ENCODE assay signal across 14 mouse cellular contexts in the genomic region with DNA sequence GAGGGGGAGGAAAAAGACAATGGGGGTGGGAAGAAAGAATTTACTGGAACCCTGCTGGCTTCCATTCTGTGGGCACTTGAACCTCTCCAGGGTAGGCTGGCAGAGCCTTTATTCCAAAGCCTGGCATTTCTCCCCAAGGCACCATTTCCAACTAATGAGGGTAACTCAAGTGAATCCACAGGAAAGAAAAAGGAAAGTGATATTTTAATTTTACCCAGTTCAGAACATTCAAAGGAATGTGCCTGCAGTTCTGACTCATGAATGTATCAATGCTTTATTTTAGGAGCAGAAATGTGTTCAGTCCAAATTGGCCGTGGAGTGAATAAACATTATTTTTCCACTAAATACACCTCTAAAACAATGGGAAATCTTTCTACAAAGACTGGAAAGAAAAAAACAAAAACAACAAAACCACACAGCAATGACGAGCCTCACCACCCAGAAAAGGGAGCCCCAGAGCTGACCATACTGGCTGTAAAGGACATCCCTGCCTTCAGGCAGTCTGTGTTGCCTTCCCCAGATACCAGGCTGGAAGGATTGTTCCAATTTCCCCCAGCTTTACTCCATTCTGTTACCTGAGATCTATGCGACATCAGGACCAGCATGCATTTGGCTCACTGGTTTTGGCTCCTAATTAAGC.
DNase-seq lines count a peak whose midpoint lies in the region; ATAC-seq and TF ChIP-seq lines count a peak whose summit lies in the region.
"Had no signal": no experiment of that assay in that cellular context is flagged by ENCODE, and none has a peak within 500 bp of the region (broad histone marks: within the 10 kb centered on the region; RNA-seq: fewer than 3 reads in every experiment).

No protein-coding gene starts in this region.

- TF ChIP-seq CTCF in forebrain, postnatal 0 days (IDR thresholded peaks at IDR 0.05; ENCODE audit: low read depth), result no peak

- no peak for DNase-seq in forebrain, embryonic 10.5 days (ENCODE audit: extremely low spot score, low spot score)
- no peak for DNase-seq in midbrain, embryonic 11.5 days (ENCODE audit: low spot score, missing footprints)
- no peak for DNase-seq in midbrain, embryonic 10.5 days (ENCODE audit: low spot score)
- DNase-seq in forebrain, postnatal 0 days, result no peak
- no peak for DNase-seq in cerebellum, adult 9-11 months
- no peak for DNase-seq in yolk sac, embryonic 10.5 days (ENCODE audit: low spot score)

- no peaks in the 10 kb centered on the region for H3K36me3 ChIP-seq in forebrain, embryonic 13.5 days (ENCODE audit: poor library complexity, severe bottlenecking)
- no peaks in the 10 kb centered on the region for H3K36me3 ChIP-seq in forebrain, embryonic 10.5 days (replicated peaks)
- no peaks in the 10 kb centered on the region for H3K36me3 ChIP-seq in midbrain, embryonic 11.5 days (ENCODE audit: control insufficient read depth, insufficient read depth, low read length)
- no peaks in the 10 kb centered on the region for H3K36me3 ChIP-seq in midbrain, embryonic 10.5 days
- H3K36me3 ChIP-seq in forebrain, postnatal 0 days (ENCODE audit: insufficient read depth), result no peaks in the 10 kb centered on the region
- H3K36me3 ChIP-seq in neural tube, embryonic 14.5 days (ENCODE audit: control insufficient read depth, insufficient read depth, low read length), result no peaks in the 10 kb centered on the region
- H3K36me3 ChIP-seq: G1E; heart, embryonic 10.5 days; kidney, embryonic 15.5 days; stomach, embryonic 15.5 days had no signal

- 22% methylated on average over 3 of the region's 3 CpGs for WGBS in forebrain, embryonic 13.5 days
- 61% methylated on average over 3 of the region's 3 CpGs for WGBS in forebrain, embryonic 10.5 days
- WGBS in midbrain, embryonic 11.5 days, result 64% methylated on average over 3 of the region's 3 CpGs
- WGBS in midbrain, embryonic 10.5 days, result 68% methylated on average over 3 of the region's 3 CpGs
- WGBS in forebrain, postnatal 0 days, result 17% methylated on average over 3 of the region's 3 CpGs
- 47% methylated on average over 3 of the region's 3 CpGs for WGBS in neural tube, embryonic 14.5 days

- peaks cover 6% of the 10 kb centered on the region for H3K4me1 ChIP-seq in forebrain, embryonic 13.5 days
- H3K4me1 ChIP-seq in forebrain, embryonic 10.5 days, result peaks cover 15% of the 10 kb centered on the region
- no peaks in the 10 kb centered on the region for H3K4me1 ChIP-seq in midbrain, embryonic 11.5 days (ENCODE audit: control insufficient read depth, insufficient read depth, low read length)
- no peaks in the 10 kb centered on the region for H3K4me1 ChIP-seq in midbrain, embryonic 10.5 days
- no peaks in the 10 kb centered on the region for H3K4me1 ChIP-seq in forebrain, postnatal 0 days (ENCODE audit: insufficient read depth)
- H3K4me1 ChIP-seq in neural tube, embryonic 14.5 days (ENCODE audit: control insufficient read depth, insufficient read depth, low read length), result no peaks in the 10 kb centered on the region
- H3K4me1 ChIP-seq: heart, embryonic 10.5 days; kidney, embryonic 15.5 days; megakaryocyte, embryonic 14.5 days; stomach, embryonic 15.5 days had no signal

- no peak overlapping the region for H3K27ac ChIP-seq in forebrain, embryonic 13.5 days
- no peak overlapping the region for H3K27ac ChIP-seq in forebrain, embryonic 10.5 days
- H3K27ac ChIP-seq in midbrain, embryonic 11.5 days (ENCODE audit: low read depth, low read length), result no peak overlapping the region
- no peak overlapping the region for H3K27ac ChIP-seq in midbrain, embryonic 10.5 days (replicated peaks)
- H3K27ac ChIP-seq in forebrain, postnatal 0 days (ENCODE audit: low read depth, low read length), result no peak overlapping the region
- peak overlapping the region; percentile 29; the same call in 1 of the 2 replicates for H3K27ac ChIP-seq in neural tube, embryonic 14.5 days (ENCODE audit: low read depth, low read length)
- H3K27ac ChIP-seq: heart, embryonic 10.5 days; kidney, embryonic 15.5 days; stomach, embryonic 15.5 days had no signal

- 0 out of 2 replicates have a peak, but pooled peaks have one; percentile 48 for ATAC-seq in forebrain, embryonic 13.5 days
- peak; percentile 55 for ATAC-seq in midbrain, embryonic 11.5 days (ENCODE audit: low FRiP score)
- ATAC-seq in forebrain, postnatal 0 days, result peak; percentile 47; the same call in 1 of the 2 replicates
- ATAC-seq in neural tube, embryonic 14.5 days (ENCODE audit: low read depth), result peak; percentile 73

- no peak overlapping the region for H3K4me2 ChIP-seq in forebrain, embryonic 13.5 days
- H3K4me2 ChIP-seq in midbrain, embryonic 11.5 days, result no peak overlapping the region
- H3K4me2 ChIP-seq in forebrain, postnatal 0 days (ENCODE audit: low read depth), result no peak overlapping the region
- no peak overlapping the region for H3K4me2 ChIP-seq in neural tube, embryonic 14.5 days (ENCODE audit: low read depth, low read length)
- H3K4me2 ChIP-seq: kidney, embryonic 15.5 days; stomach, embryonic 15.5 days had no signal

- H3K9me3 ChIP-seq in forebrain, embryonic 13.5 days (replicated peaks), result no peaks in the 10 kb centered on the region
- no peaks in the 10 kb centered on the region for H3K9me3 ChIP-seq in forebrain, embryonic 10.5 days
- H3K9me3 ChIP-seq in midbrain, embryonic 11.5 days (ENCODE audit: control insufficient read depth, low read length), result no peaks in the 10 kb centered on the region
- H3K9me3 ChIP-seq in midbrain, embryonic 10.5 days (replicated peaks), result no peaks in the 10 kb centered on the region
- H3K9me3 ChIP-seq in forebrain, postnatal 0 days (ENCODE audit: low read length), result no peaks in the 10 kb centered on the region
- H3K9me3 ChIP-seq in neural tube, embryonic 14.5 days (ENCODE audit: control insufficient read depth, low read length), result no peaks in the 10 kb centered on the region
- H3K9me3 ChIP-seq: G1E; heart, embryonic 10.5 days; kidney, embryonic 15.5 days; stomach, embryonic 15.5 days had no signal

- H3K4me3 ChIP-seq in forebrain, embryonic 13.5 days, result no peak overlapping the region
- H3K4me3 ChIP-seq in forebrain, embryonic 10.5 days, result no peak overlapping the region
- H3K4me3 ChIP-seq in midbrain, embryonic 11.5 days (ENCODE audit: low read depth, low read length), result no peak overlapping the region
- no peak overlapping the region for H3K4me3 ChIP-seq in midbrain, embryonic 10.5 days
- no peak overlapping the region for H3K4me3 ChIP-seq in forebrain, postnatal 0 days (ENCODE audit: low read depth, low read length)
- no peak overlapping the region for H3K4me3 ChIP-seq in neural tube, embryonic 14.5 days (ENCODE audit: low read depth, low read length)
- H3K4me3 ChIP-seq: erythroblast, embryonic 14.5 days; heart, embryonic 10.5 days; kidney, embryonic 15.5 days; megakaryocyte, embryonic 14.5 days; stomach, embryonic 15.5 days had no signal

- no peaks in the 10 kb centered on the region for H3K27me3 ChIP-seq in forebrain, embryonic 13.5 days
- H3K27me3 ChIP-seq in forebrain, embryonic 10.5 days (ENCODE audit: poor library complexity, severe bottlenecking), result no peaks in the 10 kb centered on the region
- no peaks in the 10 kb centered on the region for H3K27me3 ChIP-seq in midbrain, embryonic 11.5 days (ENCODE audit: control insufficient read depth, insufficient read depth, low read length)
- no peaks in the 10 kb centered on the region for H3K27me3 ChIP-seq in midbrain, embryonic 10.5 days (ENCODE audit: low read depth, poor library complexity, severe bottlenecking)
- H3K27me3 ChIP-seq in forebrain, postnatal 0 days (ENCODE audit: insufficient read depth, low read length), result no peaks in the 10 kb centered on the region
- no peaks in the 10 kb centered on the region for H3K27me3 ChIP-seq in neural tube, embryonic 14.5 days (ENCODE audit: control insufficient read depth, insufficient read depth, low read length)
- H3K27me3 ChIP-seq: kidney, embryonic 15.5 days; megakaryocyte, embryonic 14.5 days; stomach, embryonic 15.5 days had no signal

- H3K9ac ChIP-seq in forebrain, embryonic 13.5 days, result no peak overlapping the region
- no peak overlapping the region for H3K9ac ChIP-seq in midbrain, embryonic 11.5 days (ENCODE audit: low read length)
- no peak overlapping the region for H3K9ac ChIP-seq in forebrain, postnatal 0 days
- no peak overlapping the region for H3K9ac ChIP-seq in neural tube, embryonic 14.5 days (replicated peaks; ENCODE audit: low read depth, low read length)
- H3K9ac ChIP-seq: kidney, embryonic 15.5 days; stomach, embryonic 15.5 days had no signal
